Mouse (Mus musculus) hindbrain, embryonic 16.5 days (tissue): ENCODE results near the gene Zfp937. TPM values are rescaled to one million over a fixed set of nuclear protein-coding genes. Genes with fewer than 3 reads are reported as not detected.
"Not testable (repeated sequence)": the region's sequence is repeated elsewhere in the genome, so short reads cannot be mapped to it uniquely, and the experiment has no call there.

Source experiments
- ATAC-seq: fragments of 200-750 bp; cut with Nextera tagmentation; 2 replicates; pipeline ENCODE4 v1.8.0; 2017; ENCODE audit warnings: moderate TSS enrichment, moderate library complexity
- H3K27ac ChIP-seq: fragments of 300-500 bp; sonication (generic); 2 replicates; pipeline ENCODE4 v1.5.1; 2014; ENCODE audit warnings: low read depth, mild to moderate bottlenecking, control low read depth, low read length, moderate library complexity
- H3K27me3 ChIP-seq: fragments of 300-500 bp; sonication (generic); replicated peaks from 2 replicates; pipeline ENCODE4 v1.6.1; 2014; ENCODE audit warnings: low read length; ENCODE audit not compliant: control insufficient read depth, insufficient read depth
- H3K36me3 ChIP-seq: fragments of 300-500 bp; sonication (generic); 2 replicates; pipeline ENCODE4 v1.6.1; 2014; ENCODE audit warnings: mild to moderate bottlenecking, low read length, moderate library complexity, mixed read lengths; ENCODE audit not compliant: control insufficient read depth, insufficient read depth
- H3K4me1 ChIP-seq: fragments of 300-500 bp; sonication (generic); 2 replicates; pipeline ENCODE4 v1.6.1; 2014; ENCODE audit warnings: low read depth, low read length; ENCODE audit not compliant: control insufficient read depth, insufficient read depth
- H3K4me2 ChIP-seq: fragments of 300-500 bp; sonication (generic); 2 replicates; pipeline ENCODE4 v1.6.1; 2014; ENCODE audit warnings: mild to moderate bottlenecking, low read length, control low read depth, moderate library complexity
- H3K4me3 ChIP-seq: fragments of 300-500 bp; sonication (generic); 2 replicates; pipeline ENCODE4 v1.5.1; 2014; ENCODE audit warnings: mild to moderate bottlenecking, low read length, control low read depth, moderate library complexity
- H3K9ac ChIP-seq: fragments of 300-500 bp; sonication (generic); 2 replicates; pipeline ENCODE4 v1.6.1; 2014; ENCODE audit warnings: low read depth, mild to moderate bottlenecking, control low read depth, low read length, moderate library complexity
- H3K9me3 ChIP-seq: fragments of 300-500 bp; sonication (generic); 2 replicates; pipeline ENCODE4 v1.6.1; 2014; ENCODE audit warnings: mild to moderate bottlenecking, low read length, moderate library complexity; ENCODE audit not compliant: control insufficient read depth
- WGBS: fragments of 180-500 bp; shearing (Covaris S2); extraction: QIAGEN DNeasy Blood & Tissue Kit; methylation state at CpG from one replicate; pipeline ENCODE4 v1.1.7; 2014; 5-methylcytosine and 5-hydroxymethylcytosine counted together
- polyA plus RNA-seq: library from polyadenylated mRNA; unstranded; fragments of >200 nt; fragmentation: Nextera tagmentation; extraction: Ambion mirVana; gene quantifications from 2 replicates; pipeline ENCODE4 v1.2.1, GENCODE M21; 2015

Zfp937 gene
- polyA plus RNA-seq, 1 experiment from 2014 or later = 11.6 TPM

- H3K27ac ChIP-seq, H3K36me3 ChIP-seq, ATAC-seq, H3K27me3 ChIP-seq, H3K9ac ChIP-seq, H3K4me3 ChIP-seq, H3K9me3 ChIP-seq, H3K4me2 ChIP-seq, H3K4me1 ChIP-seq: not testable (repeated sequence)
- WGBS = 77% methylated on average over 2 of the region's 2 CpGs
Measured at GRCm38 (mm10) chr2:150256861-150257260, 39.0 kb downstream of the Zfp937 start.

GRCm38 (mm10) chr2:150257291-150257690 lies 39.4 kb downstream of the Zfp937 start, which contains the start of gene Gm14124:
Gm14124 (plus strand) TSS chr2:150257517.
- H3K27ac ChIP-seq, H3K9me3 ChIP-seq, H3K4me3 ChIP-seq, H3K4me2 ChIP-seq, ATAC-seq, H3K4me1 ChIP-seq, H3K9ac ChIP-seq, H3K27me3 ChIP-seq, H3K36me3 ChIP-seq: not testable (repeated sequence)
- WGBS = 97% methylated on average over 4 of the region's 4 CpGs

Other genes with a start within 250 kb of the Zfp937 start
- 9.7 and 9.9 TPM in 2 replicates for gene Zfp120, start 81.4 kb upstream of the Zfp937 start, polyA plus RNA-seq
- gene Gm10770, start 38.4 kb upstream of the Zfp937 start, polyA plus RNA-seq = not detected in 2 replicates
- not detected in 2 replicates for gene Gm14139, start 36.3 kb upstream of the Zfp937 start, polyA plus RNA-seq
- gene Gm21994, start 37.5 kb downstream of the Zfp937 start, polyA plus RNA-seq = 2.6 and 3.3 TPM in 2 replicates
- 0.11 TPM in 1 of 2 replicates, not detected in the other for gene Gm14124, start 39.4 kb downstream of the Zfp937 start, polyA plus RNA-seq
- gene Gm10130, start 105.6 kb downstream of the Zfp937 start, polyA plus RNA-seq = 0.94 and 2.1 TPM in 2 replicates
- 14.2 and 15.6 TPM in 2 replicates for gene 3300002I08Rik, start 144.7 kb downstream of the Zfp937 start, polyA plus RNA-seq
- 7.9 and 8.3 TPM in 2 replicates for gene Zfp442, start 233.4 kb downstream of the Zfp937 start, polyA plus RNA-seq